Mouse (Mus musculus): ENCODE data around the gene Cavin1. TPM values are rescaled to one million over a fixed set of nuclear protein-coding genes. Genes with fewer than 3 reads are reported as not detected.

Cavin1 gene
- total and polyA plus RNA-seq, 3 experiments, result 3.4 to 9.0 TPM; not detected in 1

- H3K9ac ChIP-seq (ENCODE audit: control insufficient read depth, low read depth, low read length, poor library complexity, severe bottlenecking), result peak overlapping the region; percentile 73
- peaks cover 0 to 30% of the 10 kb centered on the region in 2 experiments; a peak in 2 of 4 replicates for H3K36me3 ChIP-seq (ENCODE audit: control insufficient read depth in 1 of 2, insufficient read depth in 2 of 2, low read length in 2 of 2)
- peak overlapping the region; percentile 83 for H3K27ac ChIP-seq (ENCODE audit: control insufficient read depth, low read depth, low read length)
- peak; percentile 88 for DNase-seq (ENCODE audit: low read depth, low spot score)
- H3K9me3 ChIP-seq (replicated peaks; ENCODE audit: insufficient read depth, low read length), result no peaks in the 10 kb centered on the region
- H3K4me1 ChIP-seq (ENCODE audit: control insufficient read depth in 1 of 2, insufficient read depth in 2 of 2, low read length in 2 of 2), result peaks cover 11 to 12% of the 10 kb centered on the region in 2 experiments
- peaks cover 0 to 4% of the 10 kb centered on the region in 2 experiments; a peak in 2 of 4 replicates for H3K27me3 ChIP-seq (ENCODE audit: control insufficient read depth in 1 of 2, insufficient read depth in 2 of 2, low read length in 2 of 2)
- H3K79me2 ChIP-seq (ENCODE audit: control insufficient read depth, insufficient read depth, low read length, poor library complexity), result peaks cover 2% of the 10 kb centered on the region; the same call in 1 of the 2 replicates
- H3K4me3 ChIP-seq (ENCODE audit: control insufficient read depth in 1 of 2, insufficient read depth in 1 of 2, low read depth in 2 of 2, low read length in 2 of 2), result peak overlapping the region; percentile 76 to 78
- no peak for TF ChIP-seq ZC3H11A (IDR thresholded peaks at IDR 0.05; ENCODE audit: low read depth, low read length)
- peak; percentile 91 for TF ChIP-seq ETS1 (IDR thresholded peaks at IDR 0.05; ENCODE audit: low read depth, low read length)
- no peak for TF ChIP-seq RAD21 (IDR thresholded peaks at IDR 0.05; ENCODE audit: low read depth, low read length)
- TF ChIP-seq ELF1 (IDR thresholded peaks at IDR 0.05; ENCODE audit: low read depth, low read length), result peak; percentile 46; the same call in 1 of the 2 replicates
- TF ChIP-seq POLR2A (IDR thresholded peaks at IDR 0.05; ENCODE audit: control insufficient read depth in 1 of 2, insufficient read depth in 1 of 2, low read depth in 1 of 2, low read length in 2 of 2, poor library complexity in 1 of 2), result no peak
- peak; percentile 52; the same call in 1 of the 2 replicates for TF ChIP-seq MAFK (IDR thresholded peaks at IDR 0.05; ENCODE audit: borderline replicate concordance, low read depth, low read length)
- TF ChIP-seq CHD2 (IDR thresholded peaks at IDR 0.05; ENCODE audit: low read length), result no peak
- TF ChIP-seq MEF2A (IDR thresholded peaks at IDR 0.05; ENCODE audit: extremely low read depth, insufficient replicate concordance, low read depth, low read length, poor library complexity, severe bottlenecking), result no peak
- peak; percentile 72 for TF ChIP-seq MYB (IDR thresholded peaks at IDR 0.05; ENCODE audit: low read depth, low read length)
- peak; percentile 98 for TF ChIP-seq SIN3A (IDR thresholded peaks at IDR 0.05; ENCODE audit: low read length)
- no peak for TF ChIP-seq UBTF (IDR thresholded peaks at IDR 0.05; ENCODE audit: borderline replicate concordance, insufficient read depth, low read depth, low read length)
- no peak for TF ChIP-seq ZKSCAN1 (IDR thresholded peaks at IDR 0.05; ENCODE audit: low read depth, low read length)
- TF ChIP-seq ZNF384 (IDR thresholded peaks at IDR 0.05; ENCODE audit: low read depth, low read length), result peak; percentile 71
- no peak for TF ChIP-seq JUND (IDR thresholded peaks at IDR 0.05; ENCODE audit: low read depth, low read length)
- TF ChIP-seq MAX (IDR thresholded peaks at IDR 0.05; ENCODE audit: low read length), result peak; percentile 34; the same call in 1 of the 2 replicates
- no peak for TF ChIP-seq E2F4 (IDR thresholded peaks at IDR 0.05; ENCODE audit: borderline replicate concordance, low read depth, low read length)
- TF ChIP-seq USF1 (IDR thresholded peaks at IDR 0.05; ENCODE audit: low read depth, low read length), result no peak
- TF ChIP-seq KAT2A (conservative IDR thresholded peaks at IDR 0.05; ENCODE audit: low read depth, low read length), result no peak
- no peak for TF ChIP-seq MYC (IDR thresholded peaks at IDR 0.05; ENCODE audit: low read depth, low read length)
- TF ChIP-seq NELFE (IDR thresholded peaks at IDR 0.05; ENCODE audit: low read depth, low read length), result 0 out of 2 replicates have a peak, but pooled peaks have one; percentile 25
- TF ChIP-seq TCF12 (IDR thresholded peaks at IDR 0.05; ENCODE audit: low read depth, low read length), result peak; percentile 91
- TF ChIP-seq RCOR1 (IDR thresholded peaks at IDR 0.05; ENCODE audit: low read depth, low read length), result peak; percentile 83
- TF ChIP-seq GABPA (IDR thresholded peaks at IDR 0.05; ENCODE audit: low read depth, low read length), result peak; percentile 66; the same call in 1 of the 2 replicates
- peak; percentile 93 for TF ChIP-seq MXI1 (IDR thresholded peaks at IDR 0.05; ENCODE audit: low read depth, low read length)
- no peak for TF ChIP-seq POLR2AphosphoS2 (IDR thresholded peaks at IDR 0.05; ENCODE audit: low read length)
- 0 out of 2 replicates have a peak, but pooled peaks have one; percentile 35 for TF ChIP-seq BHLHE40 (IDR thresholded peaks at IDR 0.05; ENCODE audit: borderline replicate concordance, low read depth, low read length)
- no peak for TF ChIP-seq USF2 (IDR thresholded peaks at IDR 0.05; ENCODE audit: borderline replicate concordance in 1 of 2, insufficient read depth in 1 of 2, low read depth in 1 of 2, low read length in 2 of 2)
- no peak for TF ChIP-seq NRF1 (IDR thresholded peaks at IDR 0.05; ENCODE audit: insufficient read depth, low read depth, low read length, poor library complexity, severe bottlenecking)
- no peak; the same call in 1 of the 2 replicates for TF ChIP-seq SMC3 (IDR thresholded peaks at IDR 0.05; ENCODE audit: low read depth, low read length)
- peak; percentile 45; the same call in 1 of the 2 replicates for TF ChIP-seq MAZ (IDR thresholded peaks at IDR 0.05; ENCODE audit: low read depth, low read length)
- TF ChIP-seq ZMIZ1 (IDR thresholded peaks at IDR 0.05; ENCODE audit: low read depth, low read length), result no peak; the same call in 1 of the 2 replicates
- TF ChIP-seq CHD1 (IDR thresholded peaks at IDR 0.05; ENCODE audit: low read depth, low read length), result 0 out of 2 replicates have a peak, but pooled peaks have one; percentile 31
- peak; percentile 85 to 86 for TF ChIP-seq EP300 (IDR thresholded peaks at IDR 0.05; ENCODE audit: low read depth in 1 of 2, low read length in 2 of 2)
- no peak for TF ChIP-seq POLR2AphosphoS5 (IDR thresholded peaks at IDR 0.05; ENCODE audit: borderline replicate concordance, low read depth, low read length)
These were observed 39.4 kb upstream of the Cavin1 start for GRCm38 (mm10) chr11:101009888-101010784.
